Mouse (Mus musculus) forebrain, embryonic 12.5 days (tissue): Measurements from ENCODE around the gene Large2. TPM values are rescaled to one million over a fixed set of nuclear protein-coding genes. Genes with fewer than 3 reads are reported as not detected.

Experiments
- ATAC-seq: fragments of 200-750 bp; cut with Nextera tagmentation; 2 replicates; pipeline ENCODE4 v1.8.0; 2017; ENCODE audit warnings: moderate TSS enrichment; ENCODE audit not compliant: low FRiP score
- H3K27ac ChIP-seq: fragments of 300-500 bp; sonication (generic); 2 replicates; pipeline ENCODE4 v1.5.1; 2016; ENCODE audit warnings: mild to moderate bottlenecking
- H3K27me3 ChIP-seq: fragments of 300-500 bp; sonication (generic); 2 replicates; pipeline ENCODE4 v1.6.1; 2016; ENCODE audit warnings: mild to moderate bottlenecking
- H3K36me3 ChIP-seq: fragments of 300-500 bp; sonication (generic); replicated peaks from 2 replicates; pipeline ENCODE4 v1.6.1; 2016; ENCODE audit warnings: mild to moderate bottlenecking
- H3K4me1 ChIP-seq: fragments of 300-500 bp; sonication (generic); 2 replicates; pipeline ENCODE4 v1.6.1; 2016
- H3K4me2 ChIP-seq: fragments of 300-500 bp; sonication (generic); 2 replicates; pipeline ENCODE4 v1.6.1; 2016; ENCODE audit warnings: mild to moderate bottlenecking, moderate library complexity
- H3K4me3 ChIP-seq: fragments of 300-500 bp; sonication (generic); replicated peaks from 2 replicates; pipeline ENCODE4 v1.5.1; 2016; ENCODE audit warnings: mild to moderate bottlenecking
- H3K9ac ChIP-seq: fragments of 300-500 bp; sonication (generic); 2 replicates; pipeline ENCODE4 v1.6.1; 2016; ENCODE audit warnings: mild to moderate bottlenecking
- H3K9me3 ChIP-seq: fragments of 300-500 bp; sonication (generic); 2 replicates; pipeline ENCODE4 v1.6.1; 2016
- WGBS: fragments of 180-500 bp; shearing (Covaris S2); methylation state at CpG from one replicate; pipeline ENCODE4 v1.1.7; 2016; 5-methylcytosine and 5-hydroxymethylcytosine counted together
- microRNA-seq: library from miRNA; unstranded; fragments of <30 nt; microRNA quantifications from one replicate; pipeline ENCODE4, GENCODE M21; 2017
- polyA plus RNA-seq: library from polyadenylated mRNA; unstranded; fragments of >200 nt; fragmentation: Nextera tagmentation; extraction: Ambion mirVana; gene quantifications from 2 replicates; pipeline ENCODE4 v1.2.1, GENCODE M21; 2016

Gene Large2
- polyA plus RNA-seq, 1 experiment from 2014 or later = 5.5 TPM

GRCm38 (mm10) chr2:92331410-92331809 lies 43.3 kb downstream of the Large2 start:
- H3K4me2 ChIP-seq = no peak overlapping the region
- H3K9me3 ChIP-seq = no peaks in the 10 kb centered on the region
- H3K27me3 ChIP-seq = no peaks in the 10 kb centered on the region
- H3K9ac ChIP-seq = no peak overlapping the region
- H3K4me1 ChIP-seq = no peaks in the 10 kb centered on the region
- WGBS = 78% methylated on average over 2 of the region's 2 CpGs
- H3K36me3 ChIP-seq = peaks cover 76% of the 10 kb centered on the region
- H3K27ac ChIP-seq = no peak overlapping the region
- no peak overlapping the region for H3K4me3 ChIP-seq
- ATAC-seq = no peak

DNA sequence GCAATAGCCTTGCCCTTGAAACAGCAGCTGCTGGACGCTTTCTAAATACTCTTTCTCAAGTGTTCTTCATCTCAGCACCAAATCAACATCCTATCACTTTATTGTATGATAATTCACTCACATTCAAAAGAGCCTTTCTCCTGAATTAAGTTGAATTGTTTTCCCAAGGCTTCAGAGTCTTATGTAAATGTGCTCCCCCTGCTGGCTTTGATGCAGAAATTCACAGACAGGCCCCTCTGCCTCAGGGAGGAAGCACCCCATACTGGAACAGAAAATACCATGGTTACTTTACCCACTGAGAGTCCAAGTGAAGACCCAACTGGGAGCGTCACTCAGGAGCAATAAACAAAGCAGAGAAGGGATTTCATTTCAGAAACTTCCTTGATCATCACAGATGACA lies 43.8 kb downstream of the Large2 start:
- H3K9me3 ChIP-seq = no peaks in the 10 kb centered on the region
- no peak overlapping the region for H3K4me2 ChIP-seq
- 0 out of 2 replicates have a peak overlapping the region, but pooled peaks have one; percentile 36 for H3K27ac ChIP-seq
- H3K4me1 ChIP-seq = no peaks in the 10 kb centered on the region
- peaks cover 75% of the 10 kb centered on the region for H3K36me3 ChIP-seq
- no peak overlapping the region for H3K9ac ChIP-seq
- no peaks in the 10 kb centered on the region for H3K27me3 ChIP-seq
- no peak overlapping the region for H3K4me3 ChIP-seq
- ATAC-seq = no peak
- 66% methylated on average over 2 of the region's 2 CpGs for WGBS

DNA sequence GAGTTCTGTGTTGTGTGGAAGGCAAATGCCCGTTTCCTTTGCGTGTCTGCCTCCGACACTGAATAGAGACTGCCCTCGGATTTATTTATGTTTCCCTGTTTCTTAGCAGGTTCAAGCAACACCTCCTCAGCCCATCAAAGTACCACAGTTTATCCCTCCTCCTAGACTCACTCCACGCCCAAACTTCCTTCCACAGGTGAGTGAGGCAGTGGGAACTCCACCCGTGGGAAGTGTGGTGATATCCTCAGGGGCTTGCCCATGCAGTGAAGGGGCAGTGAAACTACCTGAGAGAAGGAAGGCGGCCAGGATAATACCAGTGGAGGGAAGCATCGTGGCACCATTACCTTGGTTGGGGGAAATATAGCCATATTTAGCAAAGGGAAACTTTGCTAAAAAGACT lies 46.5 kb downstream of the Large2 start:
- no peaks in the 10 kb centered on the region for H3K9me3 ChIP-seq
- H3K4me3 ChIP-seq = no peak overlapping the region
- no peak overlapping the region for H3K27ac ChIP-seq
- H3K9ac ChIP-seq = no peak overlapping the region
- peaks cover 70% of the 10 kb centered on the region for H3K36me3 ChIP-seq
- WGBS = 97% methylated on average over 8 of the region's 8 CpGs
- no peaks in the 10 kb centered on the region for H3K27me3 ChIP-seq
- H3K4me2 ChIP-seq = no peak overlapping the region
- ATAC-seq = no peak
- H3K4me1 ChIP-seq = no peaks in the 10 kb centered on the region

GRCm38 (mm10) chr2:92327601-92328000 lies 47.1 kb downstream of the Large2 start:
- no peaks in the 10 kb centered on the region for H3K4me1 ChIP-seq
- ATAC-seq = no peak
- H3K9ac ChIP-seq = no peak overlapping the region
- no peaks in the 10 kb centered on the region for H3K9me3 ChIP-seq
- no peak overlapping the region for H3K4me2 ChIP-seq
- no peak overlapping the region for H3K4me3 ChIP-seq
- H3K27me3 ChIP-seq = no peaks in the 10 kb centered on the region
- no peak overlapping the region for H3K27ac ChIP-seq
- WGBS = 98% methylated on average over 4 of the region's 4 CpGs
- H3K36me3 ChIP-seq = peaks cover 69% of the 10 kb centered on the region

DNA sequence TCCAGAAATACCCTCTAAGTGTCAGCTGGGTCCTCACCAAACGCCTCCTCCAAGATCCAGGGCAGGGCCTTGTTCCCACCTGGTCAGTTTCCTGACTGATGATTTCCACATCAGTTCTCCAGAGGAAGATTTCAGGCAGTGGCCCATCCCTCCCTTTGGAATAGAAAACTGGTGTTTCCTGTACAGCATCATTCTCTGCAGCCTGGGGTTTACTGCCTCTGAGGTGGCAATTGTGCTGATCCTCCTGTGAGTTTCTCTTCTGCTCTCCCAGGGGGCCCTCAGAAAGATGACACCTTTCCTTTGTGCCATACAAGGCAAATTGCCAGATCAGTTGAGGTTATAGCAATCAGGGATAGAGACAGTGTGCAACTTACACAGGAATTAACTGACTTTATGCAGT lies 48.4 kb downstream of the Large2 start:
- no peaks in the 10 kb centered on the region for H3K4me1 ChIP-seq
- H3K9me3 ChIP-seq = no peaks in the 10 kb centered on the region
- no peaks in the 10 kb centered on the region for H3K27me3 ChIP-seq
- no peak overlapping the region for H3K27ac ChIP-seq
- no peak overlapping the region for H3K4me3 ChIP-seq
- ATAC-seq = no peak
- WGBS = 96% methylated on average over 1 of the region's 1 CpGs
- peaks cover 74% of the 10 kb centered on the region for H3K36me3 ChIP-seq
- no peak overlapping the region for H3K9ac ChIP-seq
- no peak overlapping the region for H3K4me2 ChIP-seq

GRCm38 (mm10) chr2:92325676-92326075 lies 49.0 kb downstream of the Large2 start:
- ATAC-seq = no peak
- H3K4me3 ChIP-seq = no peak overlapping the region
- no peak overlapping the region for H3K9ac ChIP-seq
- H3K36me3 ChIP-seq = peaks cover 73% of the 10 kb centered on the region
- H3K27ac ChIP-seq = no peak overlapping the region
- no peaks in the 10 kb centered on the region for H3K27me3 ChIP-seq
- no peaks in the 10 kb centered on the region for H3K4me1 ChIP-seq
- 93% methylated on average over 7 of the region's 7 CpGs for WGBS
- no peaks in the 10 kb centered on the region for H3K9me3 ChIP-seq
- H3K4me2 ChIP-seq = no peak overlapping the region

DNA sequence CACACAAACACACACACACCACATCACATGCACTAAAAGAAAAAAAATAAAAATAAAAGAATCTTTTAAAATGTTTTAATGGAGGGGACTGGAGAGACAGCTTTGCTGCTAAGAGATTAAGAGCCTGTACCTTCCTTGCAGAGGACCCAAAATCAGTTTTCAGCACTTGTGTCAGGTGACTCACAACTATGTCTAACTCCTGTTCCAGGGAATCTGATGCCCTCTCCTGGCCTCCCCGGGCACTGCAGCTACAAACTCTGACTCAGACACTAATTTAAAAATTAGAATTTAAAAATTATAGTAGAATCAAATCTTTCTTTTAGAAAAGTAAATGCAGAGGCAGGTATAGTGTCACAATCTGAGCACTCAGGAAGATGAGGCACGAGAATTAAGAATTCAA lies 52.0 kb downstream of the Large2 start:
- 93% methylated on average over 2 of the region's 2 CpGs for WGBS
- ATAC-seq = no peak
- no peaks in the 10 kb centered on the region for H3K9me3 ChIP-seq
- no peaks in the 10 kb centered on the region for H3K27me3 ChIP-seq
- no peak overlapping the region for H3K9ac ChIP-seq
- no peak overlapping the region for H3K27ac ChIP-seq
- H3K4me2 ChIP-seq = no peak overlapping the region
- H3K36me3 ChIP-seq = peaks cover 49% of the 10 kb centered on the region
- H3K4me1 ChIP-seq = no peaks in the 10 kb centered on the region
- no peak overlapping the region for H3K4me3 ChIP-seq

DNA sequence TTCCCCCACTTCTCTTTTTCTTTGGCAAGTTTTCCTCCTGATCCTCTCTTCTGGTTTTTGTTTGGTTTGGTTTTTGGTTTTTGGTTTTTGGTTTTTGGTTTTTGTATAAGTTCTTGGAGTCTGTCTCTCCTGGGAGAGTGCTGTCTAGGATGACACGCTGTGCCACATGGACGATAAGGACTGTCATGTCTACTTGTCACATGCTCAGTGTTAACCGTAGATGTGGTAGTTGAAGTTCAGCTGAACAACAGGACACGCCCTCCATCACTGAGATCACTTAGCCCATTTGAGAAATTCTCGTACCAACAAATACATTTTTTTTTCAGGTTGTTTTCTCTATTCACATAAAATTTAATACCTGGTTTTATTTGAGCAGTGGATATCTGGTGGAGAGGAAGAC lies 57.4 kb downstream of the Large2 start:
- Histone ChIP-seq H3K4me3 (no peak overlapping the region), H3K27me3 (no peaks in the 10 kb centered on the region), H3K4me2 (no peak overlapping the region), H3K27ac (no peak overlapping the region), H3K9ac (no peak overlapping the region), H3K4me1 (peaks cover 3% of the 10 kb centered on the region; the same call in 1 of the 2 replicates), H3K36me3 (peaks cover 18% of the 10 kb centered on the region), H3K9me3 (no peaks in the 10 kb centered on the region)
- WGBS = 91% methylated on average over 5 of the region's 5 CpGs
- no peak for ATAC-seq

DNA sequence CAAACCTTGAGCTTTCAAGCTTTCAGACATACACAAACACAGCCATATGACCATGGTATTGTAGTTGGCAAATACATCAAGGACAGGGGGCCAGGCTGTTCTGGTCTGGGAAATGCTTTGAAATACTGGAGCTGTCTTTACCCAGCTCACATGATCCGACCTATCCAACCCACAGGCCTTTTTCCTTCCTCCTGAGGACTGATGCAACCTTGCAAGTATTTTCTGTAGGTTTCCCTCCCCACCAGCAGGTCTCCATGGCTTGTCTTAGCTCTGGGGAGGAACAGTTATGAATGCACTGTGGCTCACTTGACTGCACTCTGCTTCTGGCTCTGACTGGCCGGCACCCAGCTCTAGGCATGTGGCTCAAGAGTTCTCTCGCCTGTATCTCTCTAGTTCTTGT lies 58.0 kb downstream of the Large2 start:
- ATAC-seq = no peak
- H3K9me3 ChIP-seq = no peaks in the 10 kb centered on the region
- H3K27ac ChIP-seq = no peak overlapping the region
- H3K9ac ChIP-seq = no peak overlapping the region
- H3K27me3 ChIP-seq = no peaks in the 10 kb centered on the region
- H3K36me3 ChIP-seq = peaks cover 12% of the 10 kb centered on the region
- no peak overlapping the region for H3K4me2 ChIP-seq
- 85% methylated on average over 3 of the region's 3 CpGs for WGBS
- peaks cover 3% of the 10 kb centered on the region; the same call in 1 of the 2 replicates for H3K4me1 ChIP-seq
- H3K4me3 ChIP-seq = no peak overlapping the region

Small RNAs within 50 kb of the gene (microRNA-seq; reads per million reads assigned to microRNA genes)
- gene Mir7000 = not detected

Other genes with a start within 250 kb of the Large2 start
- gene Pex16, start 193 bp downstream of the Large2 start, polyA plus RNA-seq = 22.8 and 24.2 TPM in 2 replicates
- gene 1700029I15Rik, start 7.7 kb upstream of the Large2 start, polyA plus RNA-seq = 5.6 and 6.8 TPM in 2 replicates
- gene Mapk8ip1, start 26.4 kb upstream of the Large2 start, polyA plus RNA-seq = 83.2 and 83.5 TPM in 2 replicates
- 29.1 and 31.2 TPM in 2 replicates for gene Cry2, start 59.2 kb upstream of the Large2 start, polyA plus RNA-seq
- gene Slc35c1, start 85.7 kb upstream of the Large2 start, polyA plus RNA-seq = 9.5 and 10.0 TPM in 2 replicates
- gene Chst1, start 224.8 kb upstream of the Large2 start, polyA plus RNA-seq = 11.8 and 12.1 TPM in 2 replicates